Mouse (Mus musculus) kidney, embryonic 16.5 days (tissue): ENCODE results near the gene Carmil2. TPM values are rescaled to one million over a fixed set of nuclear protein-coding genes. Genes with fewer than 3 reads are reported as not detected.
A peak's percentile ranks its signal among the peaks of the same experiment; 100 is the strongest.

Experiments
- ATAC-seq: fragments of 200-750 bp; cut with Nextera tagmentation; 2 replicates; pipeline ENCODE4 v1.8.0; 2017; ENCODE audit warnings: moderate TSS enrichment; ENCODE audit not compliant: low FRiP score, low TSS enrichment
- H3K27ac ChIP-seq: fragments of 300-500 bp; sonication (generic); 2 replicates; pipeline ENCODE4 v1.5.1; 2014; ENCODE audit warnings: low read length
- H3K27me3 ChIP-seq: fragments of 300-500 bp; sonication (generic); 2 replicates; pipeline ENCODE4 v1.6.1; 2014; ENCODE audit warnings: low read length, control low read depth, mixed read lengths; ENCODE audit not compliant: insufficient read depth
- H3K36me3 ChIP-seq: fragments of 300-500 bp; sonication (generic); 2 replicates; pipeline ENCODE4 v1.6.1; 2014; ENCODE audit warnings: low read length, control low read depth, mixed read lengths; ENCODE audit not compliant: insufficient read depth
- H3K4me1 ChIP-seq: fragments of 300-500 bp; sonication (generic); 2 replicates; pipeline ENCODE4 v1.6.1; 2014; ENCODE audit warnings: low read length, control low read depth, mixed read lengths; ENCODE audit not compliant: insufficient read depth
- H3K4me2 ChIP-seq: fragments of 300-500 bp; sonication (generic); replicated peaks from 2 replicates; pipeline ENCODE4 v1.6.1; 2014; ENCODE audit warnings: low read depth, low read length
- H3K4me3 ChIP-seq: fragments of 300-500 bp; sonication (generic); 2 replicates; pipeline ENCODE4 v1.5.1; 2014; ENCODE audit warnings: mild to moderate bottlenecking, low read length
- H3K9ac ChIP-seq: fragments of 300-500 bp; sonication (generic); replicated peaks from 2 replicates; pipeline ENCODE4 v1.6.1; 2014; ENCODE audit warnings: low read length
- H3K9me3 ChIP-seq: fragments of 300-500 bp; sonication (generic); 2 replicates; pipeline ENCODE4 v1.6.1; 2016; ENCODE audit warnings: low read length, control low read depth
- WGBS: fragments of 180-500 bp; shearing (Covaris S2); extraction: QIAGEN DNeasy Blood & Tissue Kit; methylation state at CpG from one replicate; pipeline ENCODE4 v1.1.7; 2014; 5-methylcytosine and 5-hydroxymethylcytosine counted together
- polyA plus RNA-seq: library from polyadenylated mRNA; unstranded; fragments of >200 nt; fragmentation: Nextera tagmentation; extraction: Ambion mirVana; gene quantifications from 2 replicates; pipeline ENCODE4 v1.2.1, GENCODE M21; 2015

Gene Carmil2
- polyA plus RNA-seq, 1 experiment from 2014 or later, result 0.52 TPM

DNA sequence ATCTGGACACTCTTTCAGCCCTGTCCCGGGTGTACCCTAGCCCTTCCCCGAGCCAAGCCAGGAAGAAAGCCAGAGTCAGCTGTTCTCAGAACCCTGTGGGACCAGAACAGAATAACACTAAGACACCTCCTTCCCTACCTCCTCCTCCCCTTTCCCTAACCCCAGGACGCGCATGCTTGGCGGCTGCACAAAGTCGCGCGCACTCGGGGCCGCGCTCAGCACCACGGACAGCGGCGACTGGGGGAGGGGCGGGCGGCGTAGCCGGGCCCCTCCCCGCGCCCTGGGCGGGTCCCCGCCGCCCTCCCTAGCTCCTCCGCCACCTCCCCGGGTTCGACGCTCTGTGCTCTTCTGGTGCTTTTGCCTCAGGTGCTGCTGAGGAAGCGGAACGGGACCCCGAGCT is 7.6 kb downstream of the Carmil2 start:
- peak overlapping the region; percentile 50 for H3K4me3 ChIP-seq
- peaks cover 11% of the 10 kb centered on the region for H3K4me1 ChIP-seq
- ATAC-seq, result peak; percentile 67
- WGBS, result 3% methylated on average over 25 of the region's 30 CpGs
- H3K36me3 ChIP-seq, result peaks cover 24% of the 10 kb centered on the region
- no peaks in the 10 kb centered on the region for H3K9me3 ChIP-seq
- H3K9ac ChIP-seq, result peak overlapping the region; percentile 58; the same call in 1 of the 2 replicates
- no peaks in the 10 kb centered on the region for H3K27me3 ChIP-seq
- peak overlapping the region; percentile 99 for H3K4me2 ChIP-seq
- H3K27ac ChIP-seq, result no peak overlapping the region

DNA sequence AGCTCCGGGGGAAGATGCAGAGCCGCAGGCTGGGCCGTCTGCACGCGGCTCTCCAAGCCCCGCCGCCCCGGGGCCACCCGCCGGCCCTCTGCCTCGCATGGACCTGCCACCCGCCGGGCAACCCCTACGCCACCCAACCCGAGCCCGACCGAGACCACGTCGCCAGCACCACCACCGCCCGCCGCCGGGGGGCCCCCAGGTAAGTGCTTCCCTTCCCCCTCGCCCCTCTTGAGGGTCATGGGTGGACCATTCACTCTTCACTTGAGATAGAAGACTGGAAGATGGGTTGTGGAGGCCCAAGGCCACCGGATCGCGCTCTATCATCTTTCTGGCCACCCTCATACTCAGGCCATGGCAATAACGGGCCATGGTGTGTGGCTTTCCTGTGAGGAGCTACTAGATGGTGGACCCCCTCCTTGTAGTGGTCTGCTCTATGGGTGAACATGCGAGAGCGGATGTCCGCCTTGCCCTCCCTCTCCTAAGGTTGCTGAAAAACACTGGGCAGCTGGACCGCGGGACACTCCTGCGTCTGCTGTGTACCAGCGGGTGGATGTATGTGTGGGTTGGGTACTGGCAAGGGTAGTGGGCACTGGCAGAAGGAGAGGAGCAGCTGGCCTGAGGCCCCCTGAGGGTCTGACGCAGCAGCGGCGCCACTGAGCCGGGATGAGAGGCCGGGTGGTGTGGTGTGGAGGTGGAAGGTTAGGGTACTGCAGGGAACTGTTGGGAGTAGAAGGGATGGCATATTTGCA is 8.2 kb downstream of the Carmil2 start:
- H3K9ac ChIP-seq, result peak overlapping the region; percentile 58; the same call in 1 of the 2 replicates
- peak; percentile 14 for ATAC-seq

DNA sequence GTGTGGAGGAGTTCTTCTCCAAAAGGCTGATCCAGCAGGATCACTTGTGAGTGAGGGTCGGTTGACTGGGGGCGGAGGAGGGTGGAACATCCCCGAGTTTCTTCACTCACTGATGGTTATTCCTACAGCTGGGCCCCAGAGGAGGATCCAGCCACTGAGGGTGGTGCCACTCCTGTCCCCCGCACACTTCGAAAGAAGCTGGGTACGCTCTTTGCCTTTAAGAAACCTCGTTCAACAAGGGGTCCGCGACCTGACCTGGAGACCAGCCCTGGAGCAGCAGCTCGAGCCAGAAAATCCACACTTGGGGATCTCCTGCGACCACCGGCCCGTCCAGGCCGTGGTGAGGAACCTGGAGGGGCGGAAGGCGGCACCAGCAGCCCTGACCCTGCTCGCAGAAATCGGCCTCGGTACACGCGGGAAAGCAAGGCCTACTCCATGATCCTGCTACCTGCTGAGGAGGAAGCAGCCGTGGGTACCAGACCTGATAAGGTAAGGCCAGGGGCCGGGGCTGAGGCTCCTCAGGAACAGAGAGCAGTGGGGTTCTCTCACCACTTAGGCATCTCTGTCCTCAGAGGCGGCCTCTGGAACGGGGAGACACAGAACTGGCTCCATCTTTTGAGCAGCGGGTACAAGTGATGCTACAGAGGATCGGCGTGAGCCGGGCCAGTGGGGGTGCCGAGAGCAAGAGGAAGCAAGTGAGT is 9.2 kb downstream of the Carmil2 start:
- Histone ChIP-seq H3K27me3 (no peaks in the 10 kb centered on the region), H3K9me3 (no peaks in the 10 kb centered on the region), H3K4me3 (no peak overlapping the region), H3K36me3 (peaks cover 26% of the 10 kb centered on the region), H3K4me1 (peaks cover 18% of the 10 kb centered on the region), H3K4me2 (no peak overlapping the region), H3K27ac (no peak overlapping the region), H3K9ac (no peak overlapping the region)
- no peak for ATAC-seq
- WGBS, result 80% methylated on average over 30 of the region's 30 CpGs

More for the DNA sequence above, 8.2 kb downstream of the Carmil2 start:
- Histone ChIP-seq H3K4me3 (peak overlapping the region; percentile 50), H3K4me2 (peak overlapping the region; percentile 99), H3K9me3 (no peaks in the 10 kb centered on the region), H3K27me3 (no peaks in the 10 kb centered on the region), H3K4me1 (peaks cover 11% of the 10 kb centered on the region), H3K27ac (no peak overlapping the region), H3K36me3 (peaks cover 26% of the 10 kb centered on the region)
- WGBS, result 9% methylated on average over 35 of the region's 40 CpGs

DNA sequence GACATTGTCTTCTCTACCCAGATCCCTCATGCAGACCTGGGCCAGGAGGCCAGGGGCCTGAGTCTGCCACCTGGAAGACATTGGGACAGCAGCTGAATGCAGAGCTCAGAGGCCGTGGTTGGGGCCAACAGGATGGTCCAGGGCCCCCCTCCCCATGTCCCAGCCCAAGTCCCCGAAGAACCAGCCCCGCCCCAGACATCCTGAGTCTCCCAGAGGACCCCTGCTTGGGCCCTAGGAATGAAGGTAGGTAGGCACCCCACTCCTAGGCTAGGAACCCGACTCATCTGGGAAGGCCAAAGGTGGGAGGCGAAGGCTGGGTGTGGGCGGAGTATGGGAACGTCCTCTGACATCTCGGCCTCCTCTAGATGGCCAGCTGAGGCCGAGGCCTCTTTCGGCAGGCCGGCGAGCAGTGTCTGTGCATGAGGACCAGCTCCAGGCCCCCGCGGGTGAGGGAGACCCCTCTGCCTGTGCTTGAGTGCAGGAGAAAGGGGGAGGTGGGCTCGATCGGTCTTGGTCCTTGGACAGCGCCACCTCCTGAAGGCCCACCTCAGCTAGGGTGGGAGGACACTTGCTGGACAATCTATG is 11.2 kb downstream of the Carmil2 start:
- Histone ChIP-seq H3K27me3 (no peaks in the 10 kb centered on the region), H3K36me3 (peaks cover 26% of the 10 kb centered on the region), H3K27ac (no peak overlapping the region), H3K4me3 (no peak overlapping the region), H3K9me3 (no peaks in the 10 kb centered on the region), H3K4me2 (no peak overlapping the region), H3K9ac (no peak overlapping the region), H3K4me1 (peaks cover 28% of the 10 kb centered on the region)
- WGBS, result 90% methylated on average over 17 of the region's 17 CpGs
- ATAC-seq, result no peak

DNA sequence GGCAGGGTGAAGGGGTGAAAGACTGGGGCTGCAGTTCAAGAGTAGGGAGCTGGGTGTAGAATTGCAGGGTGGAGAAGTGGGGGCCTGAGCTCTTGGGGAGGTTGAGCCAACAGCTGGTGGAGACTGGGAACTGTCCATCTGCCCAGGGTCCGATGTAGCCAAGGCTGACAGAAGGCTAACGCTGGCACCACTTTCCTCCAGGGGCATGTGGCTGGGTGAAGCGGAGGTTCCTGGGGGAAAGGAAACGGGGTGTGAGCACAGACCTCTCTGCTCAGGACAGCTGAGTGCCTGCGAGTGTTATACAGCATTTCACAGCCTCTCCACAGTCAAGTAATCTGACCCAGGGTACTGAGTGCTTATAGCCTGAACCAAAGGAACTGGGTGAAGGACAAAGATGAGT is 12.7 kb downstream of the Carmil2 start:
- no peak overlapping the region for H3K4me2 ChIP-seq
- H3K36me3 ChIP-seq, result peaks cover 33% of the 10 kb centered on the region
- no peak for ATAC-seq
- no peak overlapping the region for H3K4me3 ChIP-seq
- WGBS, result 92% methylated on average over 5 of the region's 5 CpGs
- H3K27me3 ChIP-seq, result no peaks in the 10 kb centered on the region
- peaks cover 28% of the 10 kb centered on the region for H3K4me1 ChIP-seq
- H3K9ac ChIP-seq, result no peak overlapping the region
- H3K9me3 ChIP-seq, result no peaks in the 10 kb centered on the region
- H3K27ac ChIP-seq, result no peak overlapping the region

DNA sequence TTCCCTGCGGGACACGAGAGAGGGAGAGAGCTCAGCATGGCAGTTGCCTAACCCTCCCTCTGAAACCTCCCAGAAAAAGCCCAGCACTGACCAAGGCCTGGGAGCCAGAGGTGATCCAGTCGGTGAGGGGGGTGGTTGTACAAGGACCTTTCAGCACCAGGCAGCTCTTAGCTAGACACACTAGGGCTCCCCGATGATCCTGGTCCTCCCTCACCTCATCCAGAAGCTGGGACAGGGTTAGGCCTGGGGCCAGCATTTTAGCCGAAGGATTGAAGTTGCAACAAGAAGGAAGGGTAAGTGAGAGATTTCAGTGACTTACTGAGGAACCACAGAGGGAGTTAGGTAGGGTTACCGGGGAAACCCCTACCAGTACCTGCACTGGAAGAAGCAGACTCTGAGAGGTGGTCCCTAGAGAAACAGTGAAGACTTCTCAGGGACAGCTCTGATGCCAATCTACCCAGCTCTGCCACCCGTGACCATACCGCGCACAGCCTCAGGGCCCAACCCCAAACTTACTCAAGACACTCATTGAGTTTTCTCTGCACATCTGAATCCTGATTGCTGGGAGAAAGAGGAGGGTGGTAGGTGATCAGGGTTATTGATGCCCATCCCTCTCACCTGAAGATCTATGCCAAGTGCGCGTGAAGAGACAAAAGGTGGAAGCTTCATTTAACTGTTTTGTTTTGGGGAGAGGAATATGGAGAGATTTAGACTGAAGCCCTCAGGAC is 13.6 kb downstream of the Carmil2 start:
- no peak for ATAC-seq
- H3K36me3 ChIP-seq, result peaks cover 41% of the 10 kb centered on the region
- peak overlapping the region; percentile 93 for H3K4me2 ChIP-seq
- peak overlapping the region; percentile 74 for H3K9ac ChIP-seq
- H3K27me3 ChIP-seq, result no peaks in the 10 kb centered on the region
- no peak overlapping the region for H3K27ac ChIP-seq
- peak overlapping the region; percentile 71 for H3K4me3 ChIP-seq
- H3K9me3 ChIP-seq, result no peaks in the 10 kb centered on the region
- WGBS, result 89% methylated on average over 11 of the region's 11 CpGs
- H3K4me1 ChIP-seq, result peaks cover 19% of the 10 kb centered on the region

DNA sequence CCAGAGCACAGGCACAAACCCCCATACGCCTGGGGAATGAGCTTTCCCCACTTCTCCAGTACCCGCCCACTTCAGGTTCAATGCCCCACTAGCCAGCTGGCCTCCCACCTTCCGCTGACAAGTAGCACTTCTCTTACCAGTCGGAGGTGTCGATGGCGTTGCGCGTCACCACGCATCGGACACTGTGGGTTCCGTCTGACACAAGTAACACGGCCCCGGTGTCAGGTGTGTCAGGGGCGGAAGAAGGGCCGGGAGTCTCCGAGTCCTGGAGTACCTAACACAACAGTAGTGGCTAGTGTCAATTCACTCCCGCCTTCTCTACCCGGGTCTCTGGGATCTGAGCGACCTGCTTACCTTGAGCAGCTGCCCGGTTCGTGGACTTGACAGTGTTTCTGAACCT is 14.5 kb downstream of the Carmil2 start:
- under 1% methylated on average over 21 of the region's 21 CpGs for WGBS
- Histone ChIP-seq H3K4me2 (peak overlapping the region; percentile 93), H3K4me1 (peaks cover 19% of the 10 kb centered on the region), H3K27ac (peak overlapping the region; percentile 95), H3K9me3 (no peaks in the 10 kb centered on the region), H3K27me3 (no peaks in the 10 kb centered on the region), H3K4me3 (peak overlapping the region; percentile 71), H3K36me3 (peaks cover 41% of the 10 kb centered on the region), H3K9ac (peak overlapping the region; percentile 74)
- ATAC-seq, result peak; percentile 39

DNA sequence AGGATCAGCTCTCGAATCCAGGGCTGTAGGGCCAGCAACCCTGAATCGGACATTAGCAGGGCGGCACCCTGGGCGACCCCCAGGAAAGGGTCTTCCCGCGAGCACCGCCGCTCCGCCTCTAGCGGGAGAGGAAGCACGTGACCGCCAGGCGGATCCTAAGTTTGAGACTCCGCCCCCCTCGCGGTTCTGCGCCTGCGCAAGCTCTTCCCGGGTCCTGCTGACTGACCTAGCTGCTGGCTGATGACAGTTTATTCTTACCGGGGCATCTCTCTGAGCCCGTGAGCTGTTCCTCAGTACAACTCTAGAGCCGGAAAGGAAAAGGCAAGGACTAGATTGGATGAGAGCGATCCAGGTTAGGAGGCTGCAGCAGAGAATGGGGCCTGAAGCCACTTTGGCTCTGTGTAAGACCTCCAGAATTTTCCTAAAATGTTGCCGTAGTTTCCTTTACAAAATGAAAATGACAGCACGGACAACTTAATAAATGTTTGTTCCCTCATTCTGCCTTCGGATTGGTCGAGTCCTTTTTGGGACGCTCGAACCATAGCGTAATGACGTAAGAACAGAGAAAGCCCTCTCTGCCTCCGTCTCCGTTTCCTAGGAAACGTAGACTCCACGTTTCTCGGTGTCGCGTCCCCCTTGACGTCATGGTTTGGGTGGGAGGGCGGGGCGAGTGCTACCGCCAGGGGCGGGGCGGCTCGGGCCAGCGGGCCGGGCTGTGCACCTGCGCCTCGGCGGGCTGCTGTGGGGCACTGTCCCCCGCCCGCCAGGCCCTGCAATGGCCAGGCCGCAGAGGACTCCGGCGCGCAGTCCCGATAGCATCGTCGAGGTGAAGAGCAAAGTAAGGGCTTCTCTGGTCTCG is 15.1 kb downstream of the Carmil2 start, which contains the start of the genes Acd and Pard6a:
Gene Acd (minus strand): TSS at position 137 of the 859 bp plus-strand sequence.
Gene Pard6a (plus strand): TSS at position 183 of the 859 bp plus-strand sequence.
- Histone ChIP-seq H3K4me1 (peaks cover 21% of the 10 kb centered on the region), H3K9me3 (no peaks in the 10 kb centered on the region), H3K36me3 (peaks cover 41% of the 10 kb centered on the region), H3K4me3 (peak within 1 kb of the TSS; percentile 71), H3K27me3 (no peaks in the 10 kb centered on the region), H3K9ac (peak within 1 kb of the TSS; percentile 74), H3K4me2 (peak within 1 kb of the TSS; percentile 93), H3K27ac (peak within 1 kb of the TSS; percentile 95)
- WGBS, result under 1% methylated on average over 60 of the region's 60 CpGs
- peak; percentile 73 for ATAC-seq
